Mouse (Mus musculus) heart, embryonic 11.5 days (tissue): Measurements from ENCODE around the gene Irf1. TPM values are rescaled to one million over a fixed set of nuclear protein-coding genes. Genes with fewer than 3 reads are reported as not detected.

Experiments used
- ATAC-seq: fragments of 200-750 bp; cut with Nextera tagmentation; replicated peaks from 2 replicates; pipeline ENCODE4 v1.8.0; 2017; ENCODE audit warnings: moderate library complexity; ENCODE audit not compliant: insufficient number of reproducible peaks, low FRiP score, low TSS enrichment
- H3K27ac ChIP-seq: fragments of 300-500 bp; sonication (generic); 2 replicates; pipeline ENCODE4 v1.5.1; 2014; ENCODE audit warnings: mild to moderate bottlenecking, low read depth, low read length
- H3K27me3 ChIP-seq: fragments of 300-500 bp; sonication (generic); 2 replicates; pipeline ENCODE4 v1.6.1; 2014; ENCODE audit warnings: mild to moderate bottlenecking, low read length, mixed read lengths; ENCODE audit not compliant: control insufficient read depth, insufficient read depth
- H3K36me3 ChIP-seq: fragments of 300-500 bp; sonication (generic); 2 replicates; pipeline ENCODE4 v1.6.1; 2014; ENCODE audit warnings: mild to moderate bottlenecking, low read length, moderate library complexity, mixed read lengths; ENCODE audit not compliant: control insufficient read depth, insufficient read depth
- H3K4me1 ChIP-seq: fragments of 300-500 bp; sonication (generic); 2 replicates; pipeline ENCODE4 v1.6.1; 2014; ENCODE audit warnings: low read length; ENCODE audit not compliant: control insufficient read depth, insufficient read depth
- H3K4me2 ChIP-seq: fragments of 300-500 bp; sonication (generic); 2 replicates; pipeline ENCODE4 v1.6.1; 2014; ENCODE audit warnings: mild to moderate bottlenecking, moderate library complexity
- H3K4me3 ChIP-seq: fragments of 300-500 bp; sonication (generic); 2 replicates; pipeline ENCODE4 v1.5.1; 2014; ENCODE audit warnings: low read depth, low read length
- H3K9ac ChIP-seq: fragments of 300-500 bp; sonication (generic); 2 replicates; pipeline ENCODE4 v1.6.1; 2014; ENCODE audit warnings: mild to moderate bottlenecking, low read depth, low read length, moderate library complexity
- H3K9me3 ChIP-seq: fragments of 300-500 bp; sonication (generic); replicated peaks from 2 replicates; pipeline ENCODE4 v1.6.1; 2016; ENCODE audit warnings: low read length; ENCODE audit not compliant: control insufficient read depth
- WGBS: fragments of 180-500 bp; shearing (Covaris S2); extraction: QIAGEN DNeasy Blood & Tissue Kit; methylation state at CpG from one replicate; pipeline ENCODE4 v1.1.7; 2014; ENCODE audit not compliant: insufficient replicate concordance; 5-methylcytosine and 5-hydroxymethylcytosine counted together
- polyA plus RNA-seq: library from polyadenylated mRNA; unstranded; fragments of >200 nt; fragmentation: Nextera tagmentation; extraction: Ambion mirVana; gene quantifications from 2 replicates; pipeline ENCODE4 v1.2.1, GENCODE M21; 2014

Irf1 gene
- 8.5 and 8.8 TPM in 2 replicates for polyA plus RNA-seq

DNA sequence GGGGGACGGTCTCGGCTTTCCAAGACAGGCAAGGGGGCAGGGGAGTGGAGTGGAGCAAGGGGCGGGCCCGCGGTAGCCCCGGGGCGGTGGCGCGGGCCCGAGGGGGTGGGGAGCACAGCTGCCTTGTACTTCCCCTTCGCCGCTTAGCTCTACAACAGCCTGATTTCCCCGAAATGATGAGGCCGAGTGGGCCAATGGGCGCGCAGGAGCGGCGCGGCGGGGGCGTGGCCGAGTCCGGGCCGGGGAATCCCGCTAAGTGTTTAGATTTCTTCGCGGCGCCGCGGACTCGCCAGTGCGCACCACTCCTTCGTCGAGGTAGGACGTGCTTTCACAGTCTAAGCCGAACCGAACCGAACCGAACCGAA is at the start of gene Irf1:
TSS of gene Irf1 (plus strand) at position 255 of the 365 bp plus-strand sequence.
- Histone ChIP-seq H3K36me3 (0 out of 2 replicates have a peak, but pooled peaks cover 1% of the 10 kb centered on the region), H3K4me1 (peaks cover under 1% of the 10 kb centered on the region), H3K4me3 (peak within 1 kb of the TSS; percentile 78), H3K4me2 (peak within 1 kb of the TSS; percentile 68), H3K9me3 (no peaks in the 10 kb centered on the region), H3K27ac (peak within 1 kb of the TSS; percentile 37; the same call in 1 of the 2 replicates), H3K27me3 (no peaks in the 10 kb centered on the region), H3K9ac (peak within 1 kb of the TSS; percentile 79)
- ATAC-seq: peak; percentile 82
- WGBS: under 1% methylated on average over 38 of the region's 40 CpGs

DNA sequence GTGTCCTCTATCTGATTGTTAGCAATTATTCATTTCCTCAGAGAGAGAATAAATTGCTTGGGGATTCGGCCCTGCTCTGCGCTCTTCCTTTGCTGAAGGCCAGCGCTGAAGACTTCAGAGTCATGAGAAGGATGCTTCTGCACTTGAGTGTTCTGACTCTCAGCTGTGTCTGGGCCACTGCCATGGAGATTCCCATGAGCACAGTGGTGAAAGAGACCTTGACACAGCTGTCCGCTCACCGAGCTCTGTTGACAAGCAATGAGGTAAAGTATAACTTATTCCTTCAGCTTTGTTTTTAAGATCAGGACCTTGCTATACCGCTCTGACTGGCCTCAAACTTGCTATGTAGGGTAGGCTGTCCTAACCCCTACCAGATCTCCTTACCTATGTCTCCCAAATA is 49.1 kb upstream of the Irf1 start, which contains the start of gene Il5:
TSS of gene Il5 (plus strand) at position 80 of the 400 bp plus-strand sequence.
- Histone ChIP-seq H3K4me2 (no peak within 1 kb of the TSS), H3K9ac (no peak within 1 kb of the TSS), H3K27me3 (no peaks in the 10 kb centered on the region), H3K4me1 (no peaks in the 10 kb centered on the region), H3K27ac (no peak within 1 kb of the TSS), H3K4me3 (no peak within 1 kb of the TSS), H3K36me3 (no peaks in the 10 kb centered on the region), H3K9me3 (no peaks in the 10 kb centered on the region)
- WGBS: 81% methylated on average over 6 of the region's 6 CpGs
- no peak for ATAC-seq

DNA sequence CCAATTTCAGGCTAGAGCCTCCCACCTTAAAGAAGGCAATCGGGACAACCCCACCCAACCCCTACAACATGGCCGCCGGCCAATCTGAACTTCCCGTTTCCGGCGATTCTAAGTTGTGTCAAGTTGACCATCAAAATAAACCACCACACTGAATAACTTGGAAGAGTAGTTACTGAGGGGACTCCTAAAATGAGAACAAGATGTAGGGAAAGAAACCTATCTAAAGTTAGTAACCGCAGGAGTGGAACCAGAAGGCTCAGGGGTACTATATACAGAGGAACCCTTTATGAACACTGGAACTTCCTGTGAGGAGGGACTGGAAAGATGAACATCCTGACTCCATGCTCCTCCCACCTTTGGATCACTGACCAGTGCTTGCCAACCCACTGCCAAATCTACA is 38.4 kb upstream of the Irf1 start:
- H3K4me2 ChIP-seq: no peak overlapping the region
- ATAC-seq: no peak
- H3K4me3 ChIP-seq: no peak overlapping the region
- H3K27ac ChIP-seq: no peak overlapping the region
- no peaks in the 10 kb centered on the region for H3K27me3 ChIP-seq
- WGBS: 88% methylated on average over 7 of the region's 7 CpGs
- H3K4me1 ChIP-seq: no peaks in the 10 kb centered on the region
- no peaks in the 10 kb centered on the region for H3K9me3 ChIP-seq
- no peak overlapping the region for H3K9ac ChIP-seq
- H3K36me3 ChIP-seq: no peaks in the 10 kb centered on the region

DNA sequence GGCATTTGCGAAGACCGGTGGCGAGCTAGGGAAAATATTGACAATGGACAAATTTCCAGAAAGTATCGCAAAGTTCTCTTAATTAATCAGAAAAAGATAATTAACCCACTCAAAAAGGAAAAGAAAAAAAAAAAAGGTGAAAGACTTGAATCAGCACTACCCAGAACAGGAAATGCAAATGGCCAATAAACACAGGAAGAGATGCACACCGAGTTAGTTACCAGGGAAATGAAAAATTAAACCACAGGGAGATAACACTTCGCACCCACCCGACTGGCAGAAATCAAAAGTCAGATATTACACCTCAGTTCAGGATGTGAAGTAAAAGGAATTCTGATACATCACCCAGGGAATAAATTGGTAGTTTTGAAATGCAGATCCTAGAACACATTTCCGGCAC is 37.6 kb upstream of the Irf1 start:
- H3K4me1 ChIP-seq: no peaks in the 10 kb centered on the region
- 79% methylated on average over 8 of the region's 8 CpGs for WGBS

DNA sequence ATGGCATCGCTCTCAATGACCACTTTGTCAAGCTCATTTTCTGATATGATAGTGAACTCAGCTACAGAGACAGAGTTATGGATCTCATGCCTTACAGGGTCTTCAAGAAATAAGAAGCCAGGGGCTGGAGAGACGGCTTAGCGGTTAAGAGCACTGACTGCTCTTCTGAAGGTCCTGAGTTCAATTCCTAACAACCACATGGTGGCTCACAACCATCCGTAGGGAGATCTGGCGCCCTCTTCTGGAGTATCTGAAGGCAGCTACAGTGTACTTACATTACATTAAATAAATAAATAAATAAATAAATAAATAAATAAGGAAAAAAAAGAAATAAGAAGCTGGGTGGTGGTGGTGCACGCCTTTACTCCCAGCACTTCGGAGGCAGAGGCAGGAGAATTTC is 36.0 kb upstream of the Irf1 start:
- Histone ChIP-seq H3K4me2 (no peak overlapping the region), H3K9me3 (no peaks in the 10 kb centered on the region), H3K4me1 (no peaks in the 10 kb centered on the region), H3K36me3 (no peaks in the 10 kb centered on the region), H3K9ac (no peak overlapping the region), H3K27ac (no peak overlapping the region), H3K27me3 (no peaks in the 10 kb centered on the region), H3K4me3 (no peak overlapping the region)
- ATAC-seq: no peak
- whole genome bisulfite sequencing: 78% methylated on average over 7 of the region's 7 CpGs

More for the DNA sequence above, 37.6 kb upstream of the Irf1 start:
- Histone ChIP-seq H3K36me3 (no peaks in the 10 kb centered on the region), H3K9ac (no peak overlapping the region), H3K27ac (no peak overlapping the region), H3K4me3 (no peak overlapping the region), H3K27me3 (no peaks in the 10 kb centered on the region), H3K4me2 (no peak overlapping the region), H3K9me3 (no peaks in the 10 kb centered on the region)
- ATAC-seq: no peak

DNA sequence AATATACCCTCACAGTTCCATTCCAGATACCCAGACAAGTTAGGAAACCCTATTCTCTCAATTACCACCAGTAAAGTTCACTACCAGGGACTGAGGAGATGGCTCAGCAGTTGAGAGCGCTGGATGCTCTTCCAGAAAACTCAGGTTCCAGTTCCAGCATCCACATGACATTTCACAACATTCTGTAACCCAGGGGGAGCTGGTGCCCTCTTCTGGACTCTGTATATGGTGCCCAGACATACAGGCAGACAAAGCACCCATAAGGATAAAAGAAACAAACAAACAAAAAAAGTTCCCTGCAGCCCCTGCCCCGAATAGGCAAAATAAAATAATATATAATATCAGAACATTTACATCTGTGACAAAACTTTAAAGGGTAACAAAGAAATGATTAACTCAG is 35.4 kb upstream of the Irf1 start:
- Histone ChIP-seq H3K4me3 (no peak overlapping the region), H3K4me2 (no peak overlapping the region), H3K4me1 (no peaks in the 10 kb centered on the region), H3K9ac (no peak overlapping the region), H3K9me3 (no peaks in the 10 kb centered on the region), H3K36me3 (no peaks in the 10 kb centered on the region), H3K27me3 (no peaks in the 10 kb centered on the region), H3K27ac (no peak overlapping the region)
- 82% methylated on average over 2 of the region's 2 CpGs for WGBS
- no peak for ATAC-seq

DNA sequence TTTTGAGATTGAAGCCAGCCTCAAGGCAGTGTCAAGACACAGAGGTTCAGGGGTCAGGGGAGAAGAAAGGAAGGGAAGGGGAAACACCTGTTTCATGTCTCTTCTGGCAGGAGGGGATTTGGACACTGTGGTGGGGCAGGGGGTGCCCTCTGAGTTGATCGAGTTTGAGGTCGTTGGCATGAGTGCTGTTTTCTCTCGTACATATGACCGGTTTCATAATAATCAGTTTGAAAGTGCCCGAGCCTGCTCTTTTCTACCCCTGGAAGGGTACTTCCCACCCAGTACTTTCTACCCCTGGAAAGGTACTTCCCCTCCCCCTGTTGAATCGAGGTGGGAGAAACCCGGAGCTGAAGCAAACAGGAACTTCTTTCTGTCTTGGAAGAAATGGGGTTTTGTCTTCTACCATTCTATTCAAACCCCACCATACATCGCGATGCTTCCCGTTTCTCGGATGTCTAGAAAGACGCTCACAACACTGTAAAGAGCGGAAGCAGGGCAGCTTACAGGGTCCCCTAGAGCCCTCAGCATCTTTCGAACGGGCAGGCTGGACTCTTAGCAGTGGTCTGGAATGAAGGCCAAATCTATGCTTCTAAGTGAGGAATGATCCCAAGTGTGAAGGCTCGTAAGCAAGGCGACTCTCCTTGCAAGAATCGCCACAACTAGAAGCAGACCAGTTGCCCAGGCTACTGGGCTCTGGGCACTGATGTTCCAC is 34.7 kb upstream of the Irf1 start:
- no peaks in the 10 kb centered on the region for H3K9me3 ChIP-seq
- no peak overlapping the region for H3K9ac ChIP-seq
- WGBS: 68% methylated on average over 18 of the region's 18 CpGs
- no peak overlapping the region for H3K4me3 ChIP-seq
- H3K4me2 ChIP-seq: 0 out of 2 replicates have a peak overlapping the region, but pooled peaks have one; percentile 54
- H3K36me3 ChIP-seq: no peaks in the 10 kb centered on the region
- no peak for ATAC-seq
- no peaks in the 10 kb centered on the region for H3K4me1 ChIP-seq
- no peaks in the 10 kb centered on the region for H3K27me3 ChIP-seq
- no peak overlapping the region for H3K27ac ChIP-seq

DNA sequence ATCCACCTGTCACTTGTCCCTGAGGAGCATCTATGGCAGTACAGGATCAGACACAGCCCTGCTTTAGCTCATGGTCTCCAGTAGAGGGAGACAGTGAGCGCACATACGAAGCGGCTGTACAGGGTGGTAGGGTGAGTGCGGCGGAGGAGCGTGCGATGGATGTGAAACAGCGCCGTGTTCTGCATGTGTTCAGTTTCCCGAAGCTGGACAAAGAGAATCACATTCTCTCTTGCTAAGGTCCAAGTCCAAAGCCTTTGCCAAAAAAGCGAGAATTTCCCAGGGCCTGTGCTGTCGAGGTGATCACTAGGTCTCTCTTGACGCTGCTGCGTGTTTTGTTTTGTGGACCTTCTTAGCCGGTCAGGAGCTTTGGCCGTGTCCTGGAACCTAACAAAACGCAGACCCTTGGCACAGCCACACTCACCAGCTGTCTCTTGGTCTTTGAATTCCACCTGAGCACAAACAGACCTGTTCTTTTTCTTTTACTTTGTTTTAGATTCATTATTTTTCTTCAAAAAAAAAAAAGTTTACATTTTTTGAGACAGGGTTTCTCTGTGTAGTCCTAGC is 34.0 kb upstream of the Irf1 start:
- no peaks in the 10 kb centered on the region for H3K36me3 ChIP-seq
- H3K4me1 ChIP-seq: no peaks in the 10 kb centered on the region
- 36% methylated on average over 17 of the region's 17 CpGs for WGBS
- no peak overlapping the region for H3K4me3 ChIP-seq
- H3K9ac ChIP-seq: no peak overlapping the region
- H3K4me2 ChIP-seq: peak overlapping the region; percentile 54
- no peaks in the 10 kb centered on the region for H3K9me3 ChIP-seq
- no peak for ATAC-seq
- H3K27me3 ChIP-seq: no peaks in the 10 kb centered on the region
- no peak overlapping the region for H3K27ac ChIP-seq
